Mouse (Mus musculus) midbrain, embryonic 10.5 days (tissue): ENCODE measurements around the gene Slc26a6. TPM values are rescaled to one million over a fixed set of nuclear protein-coding genes. Genes with fewer than 3 reads are reported as not detected.

ENCODE experiments used
- DNase-seq: peaks from one replicate; pipeline ENCODE4 v3.0.0-alpha.2; 2017; ENCODE audit warnings: low spot score
- H3K27ac ChIP-seq: fragments of 300-500 bp; sonication (generic); replicated peaks from 2 replicates; pipeline ENCODE4 v1.5.1; 2016; ENCODE audit warnings: mild to moderate bottlenecking
- H3K27me3 ChIP-seq: fragments of 300-500 bp; sonication (generic); 2 replicates; pipeline ENCODE4 v1.6.1; 2016; ENCODE audit warnings: low read depth, mild to moderate bottlenecking; ENCODE audit not compliant: poor library complexity, severe bottlenecking
- H3K36me3 ChIP-seq: fragments of 300-500 bp; sonication (generic); 2 replicates; pipeline ENCODE4 v1.6.1; 2016; ENCODE audit warnings: mild to moderate bottlenecking, moderate library complexity
- H3K4me1 ChIP-seq: fragments of 300-500 bp; sonication (generic); 2 replicates; pipeline ENCODE4 v1.6.1; 2016
- H3K4me3 ChIP-seq: fragments of 300-500 bp; sonication (generic); 2 replicates; pipeline ENCODE4 v1.5.1; 2016; ENCODE audit warnings: mild to moderate bottlenecking, moderate library complexity
- H3K9me3 ChIP-seq: fragments of 300-500 bp; sonication (generic); replicated peaks from 2 replicates; pipeline ENCODE4 v1.6.1; 2016; ENCODE audit warnings: mild to moderate bottlenecking
- WGBS: fragments of 180-500 bp; shearing (Covaris S2); methylation state at CpG from one replicate; pipeline ENCODE4 v1.1.7; 2016; 5-methylcytosine and 5-hydroxymethylcytosine counted together
- polyA plus RNA-seq: library from polyadenylated mRNA; unstranded; fragments of >200 nt; fragmentation: Nextera tagmentation; extraction: Ambion mirVana; gene quantifications from 2 replicates; pipeline ENCODE4 v1.2.1, GENCODE M21; 2016

Slc26a6 gene
- polyA plus RNA-seq, 1 experiment from 2014 or later = 9.5 TPM

DNA sequence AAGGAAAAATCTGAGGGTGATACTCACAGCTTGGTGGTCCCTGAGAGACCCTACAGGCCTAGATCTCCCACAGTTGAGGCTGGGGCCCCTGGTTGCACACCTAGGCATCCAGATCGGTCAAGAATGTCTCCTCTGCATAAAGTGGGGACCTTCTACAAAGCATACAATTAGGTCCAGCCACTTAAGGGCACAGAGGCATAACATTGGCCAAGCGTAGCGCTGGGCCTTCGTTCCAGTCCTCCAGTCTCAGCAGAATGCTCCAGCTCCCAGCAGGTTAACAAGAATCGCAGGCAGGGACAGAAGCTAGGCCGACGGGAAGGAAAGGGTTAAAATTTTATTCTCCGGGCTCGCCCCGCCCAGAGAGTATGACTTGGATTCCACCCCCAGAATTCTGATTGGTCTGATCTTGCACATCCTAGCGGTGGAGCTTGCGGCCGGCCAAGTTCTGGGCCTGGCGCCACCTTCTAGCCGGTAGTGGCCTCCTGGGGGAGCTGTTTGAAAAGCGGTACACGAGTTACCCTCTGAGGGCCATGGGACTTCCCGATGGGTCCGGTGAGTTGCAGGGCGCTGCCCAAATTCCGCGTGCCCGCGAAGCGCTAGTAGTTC is 655 bp downstream of the Slc26a6 start:
- Histone ChIP-seq H3K4me1 (peaks cover 39% of the 10 kb centered on the region), H3K4me3 (peak overlapping the region; percentile 82), H3K27me3 (peaks cover 16% of the 10 kb centered on the region), H3K36me3 (peaks cover 36% of the 10 kb centered on the region), H3K27ac (peak overlapping the region; percentile 88), H3K9me3 (no peaks in the 10 kb centered on the region)
- DNase-seq = peak; percentile 91
- 3% methylated on average over 25 of the region's 25 CpGs for WGBS

DNA sequence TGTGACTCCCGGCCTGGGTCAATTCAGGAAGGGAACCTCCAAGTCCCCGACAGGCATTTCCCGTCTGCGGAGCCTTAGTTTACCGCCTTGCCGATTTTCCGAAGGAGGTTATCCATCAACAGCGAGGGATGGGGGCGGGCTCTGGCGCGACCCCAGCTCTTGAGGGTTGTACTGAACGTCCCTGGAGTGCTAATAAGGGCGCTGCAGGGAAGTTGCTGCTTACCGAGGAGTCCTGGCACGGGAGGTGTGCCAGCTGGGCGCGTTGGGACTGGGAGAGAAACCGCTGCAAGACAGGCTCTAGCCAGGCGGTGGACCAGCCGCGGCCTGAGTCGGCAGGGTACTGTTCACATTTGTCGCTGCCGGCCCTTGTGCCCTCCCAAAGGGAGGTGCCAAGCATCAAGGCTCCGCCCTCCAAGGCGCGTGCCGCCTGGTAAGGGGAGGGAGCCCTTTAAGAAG is 1.2 kb downstream of the Slc26a6 start:
- H3K4me3 ChIP-seq = peak overlapping the region; percentile 82
- H3K9me3 ChIP-seq = no peaks in the 10 kb centered on the region
- peaks cover 39% of the 10 kb centered on the region for H3K4me1 ChIP-seq
- peak; percentile 86 for DNase-seq
- peak overlapping the region; percentile 88 for H3K27ac ChIP-seq
- H3K36me3 ChIP-seq = peaks cover 35% of the 10 kb centered on the region
- under 1% methylated on average over 28 of the region's 28 CpGs for WGBS
- H3K27me3 ChIP-seq = peaks cover 16% of the 10 kb centered on the region

DNA sequence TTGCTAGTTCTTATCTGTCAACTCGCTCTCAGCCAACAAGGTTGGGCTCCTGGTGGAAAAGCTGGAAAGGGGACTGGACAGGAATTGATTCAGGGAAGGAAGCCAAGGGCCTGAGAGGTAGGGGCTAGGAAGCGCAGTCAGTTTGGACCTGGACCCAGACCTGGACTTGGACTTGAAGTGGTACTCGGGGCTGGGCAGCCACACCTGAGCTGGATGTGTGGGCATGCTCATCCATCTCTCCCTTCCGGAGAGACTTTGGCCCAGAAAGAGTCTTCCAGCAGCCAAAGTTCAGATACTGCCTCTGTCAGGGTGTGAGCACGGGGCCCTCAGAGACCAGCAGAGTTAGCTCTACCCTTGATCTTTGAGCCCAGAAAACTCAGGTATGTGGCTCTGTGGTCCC is 2.3 kb downstream of the Slc26a6 start:
- peaks cover 16% of the 10 kb centered on the region for H3K27me3 ChIP-seq
- H3K9me3 ChIP-seq = no peaks in the 10 kb centered on the region
- 58% methylated on average over 5 of the region's 5 CpGs for WGBS
- no peak overlapping the region for H3K27ac ChIP-seq
- peaks cover 39% of the 10 kb centered on the region for H3K4me1 ChIP-seq
- DNase-seq = no peak
- H3K4me3 ChIP-seq = peak overlapping the region; percentile 82
- H3K36me3 ChIP-seq = peaks cover 34% of the 10 kb centered on the region

DNA sequence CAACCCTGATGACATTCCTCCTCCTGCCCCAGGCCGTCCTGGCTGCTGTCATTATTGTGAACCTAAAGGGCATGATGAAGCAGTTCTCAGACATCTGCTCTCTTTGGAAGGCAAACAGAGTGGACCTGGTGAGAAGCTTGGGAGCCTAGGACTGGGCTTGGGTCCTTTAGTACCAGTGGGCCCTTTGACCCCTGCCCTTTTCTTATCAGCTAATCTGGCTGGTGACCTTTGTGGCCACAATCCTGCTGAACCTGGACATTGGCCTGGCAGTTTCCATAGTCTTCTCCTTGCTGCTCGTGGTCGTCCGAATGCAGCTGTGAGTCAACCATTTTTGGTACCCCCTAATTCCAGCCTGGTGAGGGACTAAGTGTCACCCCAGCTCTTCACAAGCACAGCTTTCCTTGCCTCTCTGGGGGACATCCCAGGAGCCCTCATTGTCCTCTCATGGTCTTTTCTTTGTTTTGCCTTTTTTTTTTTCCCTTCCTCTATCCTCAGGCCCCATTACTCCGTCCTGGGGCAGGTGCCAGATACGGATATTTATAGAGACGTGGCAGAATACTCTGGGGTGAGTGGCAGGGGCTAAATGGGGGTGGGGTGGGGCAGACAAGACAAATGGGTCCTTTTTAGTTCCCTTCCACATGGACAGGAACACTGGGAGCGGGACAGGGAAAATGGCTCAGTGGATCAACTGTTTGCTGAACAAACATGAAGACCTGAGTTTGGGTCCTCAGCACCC is 5.9 kb downstream of the Slc26a6 start:
- H3K4me1 ChIP-seq = peaks cover 14% of the 10 kb centered on the region
- WGBS = 83% methylated on average over 8 of the region's 8 CpGs
- H3K9me3 ChIP-seq = no peaks in the 10 kb centered on the region

DNA sequence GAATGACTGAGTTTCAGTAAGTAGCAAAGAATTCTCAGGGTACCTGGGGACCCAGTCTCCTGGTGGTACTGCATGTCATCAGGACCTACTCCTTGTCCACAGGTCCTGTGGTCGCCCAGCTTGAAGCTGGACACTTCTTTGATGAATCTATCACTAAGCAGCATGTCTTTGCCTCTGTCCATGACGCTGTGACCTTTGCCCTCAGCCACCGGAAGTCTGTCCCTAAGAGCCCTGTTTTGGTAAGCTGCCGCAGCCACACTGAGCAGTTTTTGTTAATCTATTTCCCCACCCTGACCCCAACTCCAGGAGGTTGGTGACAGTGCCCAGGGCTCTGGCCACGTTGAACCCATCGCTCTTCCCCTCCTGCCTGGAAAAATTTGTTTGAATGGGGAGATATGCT is 59.2 kb downstream of the Slc26a6 start:
- H3K9me3 ChIP-seq = no peaks in the 10 kb centered on the region
- 69% methylated on average over 6 of the region's 6 CpGs for WGBS
- no peak overlapping the region for H3K4me3 ChIP-seq
- no peaks in the 10 kb centered on the region for H3K27me3 ChIP-seq
- H3K36me3 ChIP-seq = no peaks in the 10 kb centered on the region
- DNase-seq = no peak
- no peak overlapping the region for H3K27ac ChIP-seq
- H3K4me1 ChIP-seq = peaks cover 14% of the 10 kb centered on the region; the same call in 1 of the 2 replicates

More for the DNA sequence above, 5.9 kb downstream of the Slc26a6 start:
- DNase-seq = no peak
- Histone ChIP-seq H3K27me3 (peaks cover 16% of the 10 kb centered on the region), H3K4me3 (no peak overlapping the region), H3K36me3 (peaks cover 50% of the 10 kb centered on the region), H3K27ac (no peak overlapping the region)

DNA sequence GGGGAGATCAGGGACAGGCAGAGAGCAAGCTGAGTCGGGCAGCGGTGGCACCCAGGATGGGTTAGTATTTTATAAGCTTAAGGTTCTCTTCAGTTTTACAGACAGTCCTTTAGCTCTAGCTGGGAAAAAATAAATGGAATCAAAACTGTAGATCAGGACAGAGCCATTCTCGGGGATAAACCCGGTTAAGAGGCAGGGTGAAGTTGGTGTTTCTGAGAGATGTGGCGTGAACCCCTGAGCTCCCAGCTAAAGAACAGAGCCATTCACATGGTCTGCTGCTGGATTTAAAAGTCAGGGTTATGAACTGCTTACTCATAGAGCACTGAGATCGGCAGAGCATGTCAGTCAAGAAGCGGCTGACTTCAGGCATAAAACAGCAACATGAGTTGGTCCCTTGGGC is 60.1 kb downstream of the Slc26a6 start:
- Histone ChIP-seq H3K4me1 (peaks cover 14% of the 10 kb centered on the region; the same call in 1 of the 2 replicates), H3K9me3 (no peaks in the 10 kb centered on the region), H3K4me3 (no peak overlapping the region), H3K36me3 (no peaks in the 10 kb centered on the region), H3K27ac (no peak overlapping the region), H3K27me3 (no peaks in the 10 kb centered on the region)
- WGBS = 88% methylated on average over 7 of the region's 7 CpGs
- DNase-seq = no peak

DNA sequence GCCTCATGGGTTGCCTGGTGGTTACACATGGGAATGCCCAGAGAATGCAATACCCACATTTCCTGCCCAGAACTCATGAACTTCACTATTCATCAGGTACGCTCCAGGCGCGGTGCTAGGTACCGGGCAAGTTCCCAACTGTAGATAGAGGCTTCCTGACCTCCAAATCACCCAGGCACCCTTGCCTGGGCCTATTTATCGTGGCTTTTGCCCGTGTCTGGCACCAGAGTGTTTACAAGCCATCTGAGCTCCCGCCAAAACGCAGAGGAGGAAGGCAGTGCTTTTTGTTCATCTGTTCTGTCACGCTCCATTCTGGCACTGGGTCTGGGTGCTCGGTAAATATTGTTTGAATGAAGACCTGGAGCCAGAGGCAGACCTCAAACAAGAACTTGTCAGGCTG is 60.5 kb downstream of the Slc26a6 start:
- Histone ChIP-seq H3K4me1 (peaks cover 14% of the 10 kb centered on the region; the same call in 1 of the 2 replicates), H3K27ac (no peak overlapping the region), H3K4me3 (no peak overlapping the region), H3K27me3 (no peaks in the 10 kb centered on the region), H3K9me3 (no peaks in the 10 kb centered on the region), H3K36me3 (no peaks in the 10 kb centered on the region)
- no peak for DNase-seq
- WGBS = 84% methylated on average over 10 of the region's 10 CpGs

DNA sequence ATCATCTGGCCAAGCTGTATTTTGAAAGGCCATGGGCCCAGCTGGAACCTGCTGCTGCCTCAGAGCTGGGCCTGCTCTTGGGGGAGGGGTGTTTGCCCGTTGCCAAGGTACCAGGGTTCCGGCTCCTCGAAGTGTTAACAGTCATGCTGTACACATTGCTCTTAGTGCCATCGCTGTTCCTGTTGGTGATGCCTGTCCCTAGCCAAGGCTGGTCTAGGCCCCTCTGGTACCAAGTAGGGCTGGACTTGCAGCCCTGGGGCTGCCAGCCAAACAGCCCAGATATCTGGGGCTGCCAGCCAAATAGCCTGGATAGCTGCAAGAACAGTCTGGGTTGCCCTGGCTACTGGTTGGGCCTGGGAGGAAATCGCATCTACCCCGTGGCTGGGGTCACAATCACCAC is 61.4 kb downstream of the Slc26a6 start, which contains the start of gene Tmem89:
Tmem89 (plus strand) TSS at position 129 of the 400 bp plus-strand sequence.
- no peak for DNase-seq
- Histone ChIP-seq H3K27me3 (no peaks in the 10 kb centered on the region), H3K9me3 (no peaks in the 10 kb centered on the region), H3K27ac (peak within 1 kb of the TSS; percentile 28; the same call in 1 of the 2 replicates), H3K36me3 (no peaks in the 10 kb centered on the region), H3K4me1 (peaks cover 14% of the 10 kb centered on the region; the same call in 1 of the 2 replicates), H3K4me3 (no peak within 1 kb of the TSS)
- WGBS = 83% methylated on average over 6 of the region's 6 CpGs

DNA sequence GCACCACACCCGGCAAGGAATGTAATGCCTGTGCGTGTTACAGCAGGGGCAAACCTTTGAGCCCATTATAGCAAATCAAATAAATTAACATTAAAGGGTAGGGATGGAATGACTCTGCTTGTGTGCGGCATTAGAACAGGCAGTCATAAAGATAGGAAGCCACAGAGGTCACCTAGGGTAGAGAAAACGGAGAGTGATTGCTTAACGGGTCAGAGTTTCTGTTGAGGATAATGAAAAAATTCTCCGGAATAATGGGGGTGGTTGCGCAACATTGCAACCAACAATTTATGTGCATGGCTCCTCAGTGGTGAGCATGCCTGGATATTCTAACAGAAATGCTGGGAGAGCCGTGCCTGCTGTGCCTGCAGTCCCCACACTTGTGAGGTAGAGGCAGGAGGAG is 72.8 kb downstream of the Slc26a6 start:
- DNase-seq = no peak

DNA sequence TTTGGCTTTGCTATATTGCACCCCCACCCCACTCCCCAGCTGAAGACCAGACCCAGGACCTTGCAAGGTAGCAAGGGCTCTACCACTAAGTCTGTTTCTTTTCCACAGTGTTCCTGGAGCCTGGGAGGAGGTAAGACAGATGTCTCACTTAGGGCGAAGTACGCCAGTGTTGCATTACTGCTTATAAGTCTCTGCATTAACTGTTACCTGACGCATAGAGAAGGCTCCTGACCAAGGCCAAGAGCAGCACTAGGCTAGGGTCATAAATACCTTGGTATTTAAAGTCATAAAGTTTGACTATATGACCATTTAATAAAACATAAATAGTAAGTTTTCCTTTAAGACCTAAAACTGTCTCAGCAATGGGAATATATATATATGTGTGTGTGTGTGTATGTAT is 75.3 kb downstream of the Slc26a6 start:
- Histone ChIP-seq H3K36me3 (no peaks in the 10 kb centered on the region), H3K9me3 (no peaks in the 10 kb centered on the region), H3K4me1 (peaks cover 5% of the 10 kb centered on the region), H3K27me3 (no peaks in the 10 kb centered on the region), H3K27ac (no peak overlapping the region), H3K4me3 (no peak overlapping the region)
- DNase-seq = no peak
- WGBS = 87% methylated on average over 3 of the region's 3 CpGs

More for the DNA sequence above, 72.8 kb downstream of the Slc26a6 start:
- Histone ChIP-seq H3K9me3 (no peaks in the 10 kb centered on the region), H3K4me1 (peaks cover 7% of the 10 kb centered on the region), H3K36me3 (no peaks in the 10 kb centered on the region), H3K27ac (no peak overlapping the region), H3K27me3 (no peaks in the 10 kb centered on the region), H3K4me3 (no peak overlapping the region)
- WGBS = 85% methylated on average over 8 of the region's 8 CpGs

DNA sequence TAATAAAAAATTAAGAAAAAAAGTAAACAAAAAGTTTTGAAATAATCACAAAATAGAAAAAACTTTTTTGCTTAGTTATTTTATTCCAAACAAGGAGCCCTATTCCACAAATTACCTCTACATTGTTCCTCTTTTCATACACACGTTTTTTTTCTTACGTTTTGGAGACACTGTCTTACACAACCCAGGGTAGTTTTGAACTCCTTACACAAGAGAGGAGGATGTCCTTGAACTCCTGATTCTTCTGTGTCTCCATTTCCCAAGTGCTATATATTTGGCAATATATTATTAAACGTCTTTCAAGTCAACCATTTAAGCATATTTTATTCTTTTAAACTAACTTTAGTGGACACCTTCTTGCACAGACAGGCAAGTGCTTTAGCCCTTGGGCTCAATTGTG is 82.9 kb downstream of the Slc26a6 start:
- Histone ChIP-seq H3K9me3 (no peaks in the 10 kb centered on the region), H3K4me3 (peak overlapping the region; percentile 74), H3K4me1 (peaks cover 9% of the 10 kb centered on the region), H3K36me3 (peaks cover 30% of the 10 kb centered on the region), H3K27ac (0 out of 2 replicates have a peak overlapping the region, but pooled peaks have one; percentile 89), H3K27me3 (no peaks in the 10 kb centered on the region)
- 20% methylated on average over 3 of the region's 3 CpGs for WGBS
- no peak for DNase-seq

DNA sequence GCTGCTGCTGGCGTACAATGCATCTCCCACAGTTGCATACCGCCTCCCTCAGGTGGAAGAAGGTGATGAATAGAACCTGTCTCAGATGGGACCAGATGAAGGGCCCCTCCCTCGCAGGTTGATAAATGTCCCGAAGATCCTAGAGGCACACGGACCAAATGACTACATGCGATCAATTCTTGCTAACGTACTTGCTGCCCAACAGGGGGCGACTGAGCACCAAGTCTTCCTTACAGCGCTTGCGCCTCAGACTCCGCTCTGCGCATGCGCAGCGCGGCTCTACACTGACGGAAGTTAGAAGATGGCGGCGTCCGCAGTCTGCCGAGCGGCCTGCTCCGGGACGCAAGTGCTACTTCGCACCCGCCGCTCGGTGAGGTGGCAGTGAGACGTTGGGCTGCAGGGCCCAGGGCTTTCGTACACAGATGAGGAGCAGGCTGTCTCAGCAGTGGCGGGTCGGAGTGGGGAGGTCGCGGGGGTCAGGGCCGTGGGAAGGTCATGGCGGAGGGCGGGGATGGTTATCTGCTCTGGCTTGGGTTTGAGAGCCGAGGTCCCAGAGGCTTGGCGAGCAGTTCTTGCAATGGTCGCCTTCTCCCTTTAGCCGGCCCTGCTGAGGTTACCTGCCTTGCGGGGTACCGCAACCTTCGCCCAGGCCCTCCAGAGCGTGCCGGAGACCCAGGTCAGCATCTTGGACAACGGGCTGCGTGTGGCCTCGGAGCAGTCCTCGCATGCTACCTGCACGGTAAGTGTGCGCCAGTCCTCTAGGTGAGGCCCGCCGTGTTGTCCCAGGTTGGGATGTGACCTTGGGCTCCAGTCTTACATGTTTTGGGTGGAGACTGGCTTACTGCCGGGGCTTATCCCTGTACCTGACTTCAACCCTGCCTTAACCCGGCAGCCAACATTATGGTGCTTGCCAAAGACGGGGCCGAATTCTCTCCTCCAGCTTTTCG is 83.6 kb downstream of the Slc26a6 start, which contains the start of gene Uqcrc1:
Uqcrc1 (plus strand) TSS at position 216 of the 947 bp plus-strand sequence.
- peaks cover 9% of the 10 kb centered on the region for H3K4me1 ChIP-seq
- no peaks in the 10 kb centered on the region for H3K27me3 ChIP-seq
- peak within 1 kb of the TSS; percentile 74 for H3K4me3 ChIP-seq
- peak; percentile 95 for DNase-seq
- WGBS = 2% methylated on average over 58 of the region's 58 CpGs
- H3K27ac ChIP-seq = peak within 1 kb of the TSS; percentile 89
- H3K9me3 ChIP-seq = no peaks in the 10 kb centered on the region
- H3K36me3 ChIP-seq = peaks cover 37% of the 10 kb centered on the region
